Mouse (Mus musculus) liver (tissue): ENCODE data around the gene Nxn.
A peak's percentile ranks its signal among the peaks of the same experiment; 100 is the strongest.

Experiments used
- DNase-seq: peaks from one replicate; pipeline ENCODE4 v3.0.0-alpha.2; 2020; ENCODE audit warnings: mixed read lengths

Gene Nxn

DNA sequence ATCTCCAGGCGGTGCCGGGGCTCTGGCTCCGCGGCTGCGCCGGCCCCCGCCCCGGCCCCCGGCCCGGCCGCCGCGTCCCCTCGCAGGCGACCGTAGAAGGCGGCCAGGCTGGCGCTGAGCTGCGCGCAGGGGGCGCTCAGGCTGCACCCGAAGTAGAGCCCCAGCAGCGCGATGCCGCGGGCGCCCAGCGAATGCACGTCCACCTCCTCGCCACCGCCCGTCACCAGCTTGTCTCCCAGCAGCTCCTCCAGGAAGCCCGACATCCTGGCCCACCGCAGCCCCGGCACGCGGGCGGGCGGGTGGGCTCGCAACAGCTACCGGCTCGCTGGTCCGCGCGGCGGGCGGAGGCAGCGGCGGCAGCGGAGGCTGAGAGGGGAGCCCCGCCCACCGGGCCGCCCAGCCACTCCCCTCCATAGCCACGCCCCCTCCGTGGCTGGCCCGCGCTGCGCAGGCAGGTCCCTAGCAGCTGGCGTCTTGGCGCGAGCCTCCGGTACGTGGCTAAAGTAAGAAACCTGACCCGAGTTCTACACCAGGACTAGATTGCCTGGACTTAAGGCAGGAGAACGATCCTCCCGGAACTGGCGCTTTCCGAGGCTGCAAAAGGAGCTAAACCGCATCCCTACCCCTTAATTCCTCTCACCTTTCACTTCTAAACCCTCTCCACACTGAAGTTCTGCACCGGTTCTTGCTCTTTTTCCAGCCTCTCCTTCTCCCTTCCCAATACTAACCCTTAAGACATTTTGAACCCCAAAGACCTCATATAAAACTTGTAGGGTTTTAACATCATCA is at the start of gene Nxn:
Nxn (minus strand) TSS at position 343 of the 789 bp plus-strand sequence.
- DNase-seq: peak; percentile 93

DNA sequence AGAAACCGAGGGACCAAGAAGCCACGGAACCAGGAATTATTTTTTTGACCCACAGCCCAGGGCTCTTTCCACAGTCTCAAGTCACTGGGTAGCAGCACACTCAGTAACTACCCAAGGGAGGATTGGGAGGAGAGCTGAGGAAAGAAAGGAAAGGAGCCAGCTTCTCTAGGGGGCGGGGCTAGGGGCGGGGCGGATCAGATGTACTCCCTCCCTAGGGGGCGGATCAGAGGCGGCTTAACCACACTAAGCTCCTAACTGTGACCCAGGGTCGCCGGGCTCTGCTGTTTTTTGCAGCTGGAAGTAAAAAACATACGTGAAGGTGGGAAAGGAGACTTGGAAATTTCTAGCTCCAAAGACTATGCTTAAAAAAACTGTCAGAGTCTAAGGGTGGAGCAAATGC is 47.3 kb upstream of the Nxn start:
- DNase-seq: peak; percentile 68

DNA sequence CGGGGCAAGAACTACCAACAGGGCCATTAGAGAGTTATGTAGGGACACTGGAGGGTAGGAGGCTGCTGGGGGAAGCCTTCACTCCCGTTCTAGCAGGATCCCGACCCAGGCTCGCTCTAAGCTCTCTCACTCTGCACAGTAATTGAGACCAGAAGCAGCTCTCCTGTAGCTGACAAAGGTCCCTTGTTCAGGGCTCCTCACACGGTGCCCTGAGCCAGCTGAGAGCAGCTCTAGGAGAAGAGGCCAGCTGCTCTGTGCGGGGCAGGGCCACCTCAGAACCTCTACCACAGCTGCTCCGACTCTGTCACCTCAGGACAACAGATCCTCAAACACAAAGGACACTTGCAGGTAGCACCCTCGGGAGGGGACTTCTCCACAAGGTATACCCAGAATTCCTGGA is 46.5 kb upstream of the Nxn start:
- no peak for DNase-seq

DNA sequence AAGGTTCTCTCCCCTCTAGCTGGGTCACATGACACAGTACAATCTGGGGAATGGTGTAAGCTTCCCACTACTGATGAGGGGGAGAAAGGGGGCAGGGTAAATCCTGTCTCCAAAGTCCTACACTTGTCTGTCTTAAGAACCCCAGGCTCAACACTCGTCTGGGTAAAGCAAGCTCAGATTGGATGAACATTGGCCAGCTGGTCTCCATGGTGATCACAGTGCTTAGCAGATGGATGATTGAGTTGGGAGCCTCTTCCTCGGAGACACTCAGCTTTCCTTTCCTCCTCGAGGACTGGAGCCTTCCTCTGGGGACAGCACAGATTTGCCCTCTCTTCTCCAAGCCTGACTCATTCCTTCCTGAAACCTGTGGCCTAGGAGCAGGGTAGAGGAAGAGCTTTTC is 40.7 kb upstream of the Nxn start:
- DNase-seq: no peak

GRCm38 (mm10) chr11:76436864-76437437 is 38.0 kb upstream of the Nxn start:
- peak; percentile 50 for DNase-seq

- no peak for DNase-seq
Observed at GRCm38 (mm10) chr11:76436009-76436408, 37.1 kb upstream of the Nxn start.

- DNase-seq: no peak
Observed at GRCm38 (mm10) chr11:76429966-76430631, 31.2 kb upstream of the Nxn start.

DNA sequence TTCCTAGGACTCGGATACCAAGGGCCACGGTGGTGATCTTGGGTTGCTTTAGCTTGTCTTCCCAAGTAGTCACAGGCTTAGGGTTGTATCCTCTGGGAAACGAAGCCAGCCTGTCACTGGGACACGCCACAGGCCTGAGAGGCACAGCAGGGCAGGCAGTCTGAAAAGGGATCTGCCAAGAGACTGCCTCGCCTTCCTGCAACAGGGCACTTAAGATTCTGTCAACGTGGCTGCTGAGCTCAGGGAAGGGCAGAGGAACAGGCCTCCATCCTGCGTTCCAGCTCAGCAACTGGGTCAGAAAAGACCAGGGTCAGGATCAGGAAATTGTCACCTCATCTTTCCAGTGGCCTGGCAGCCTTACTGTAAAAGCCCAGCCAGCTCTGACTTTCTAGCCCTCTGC is 30.6 kb upstream of the Nxn start:
- DNase-seq: no peak

GRCm38 (mm10) chr11:76429046-76429445 is 30.1 kb upstream of the Nxn start:
- no peak for DNase-seq

GRCm38 (mm10) chr11:76427781-76428180 is 28.8 kb upstream of the Nxn start:
- DNase-seq: no peak

DNA sequence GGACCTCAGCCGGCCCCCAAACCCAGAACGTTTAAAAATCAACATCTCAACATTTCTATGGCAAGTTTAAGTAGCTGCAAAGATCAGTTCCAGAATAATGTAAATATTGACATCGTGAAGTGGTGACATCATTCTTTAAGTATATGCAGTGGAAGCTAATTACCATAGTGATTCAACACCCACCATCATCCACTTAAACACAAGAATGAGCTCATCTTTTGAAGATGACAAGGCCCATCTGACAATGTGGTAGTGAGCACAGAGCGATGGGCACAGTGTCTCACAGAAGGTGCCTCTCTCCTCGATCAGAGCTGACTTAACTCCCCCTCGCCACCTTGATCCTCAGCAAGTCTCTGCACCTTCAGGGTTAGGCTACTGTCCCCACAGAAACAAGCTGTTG is 26.8 kb upstream of the Nxn start:
- DNase-seq: no peak

DNA sequence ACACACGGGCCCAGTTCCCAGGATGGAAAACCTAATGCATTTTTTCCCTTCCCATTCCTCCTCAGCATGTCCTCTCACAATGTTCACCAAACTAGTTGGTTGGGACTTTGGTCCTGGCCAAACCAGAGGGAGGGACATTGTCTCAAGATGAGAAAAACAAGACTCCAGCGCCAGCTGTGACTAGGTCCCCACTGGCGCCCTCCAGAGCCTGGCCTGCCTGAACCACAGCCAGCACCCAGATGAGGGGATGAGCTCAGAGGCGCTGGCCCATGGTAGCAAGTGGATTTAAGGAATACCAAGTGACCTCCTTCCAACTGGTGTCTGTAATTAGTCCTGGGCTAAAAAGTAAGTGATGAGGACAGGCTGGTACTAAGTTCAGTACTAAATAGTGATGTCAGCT is 22.0 kb upstream of the Nxn start:
- DNase-seq: no peak

GRCm38 (mm10) chr11:76419179-76419578 is 20.2 kb upstream of the Nxn start:
- no peak for DNase-seq

DNA sequence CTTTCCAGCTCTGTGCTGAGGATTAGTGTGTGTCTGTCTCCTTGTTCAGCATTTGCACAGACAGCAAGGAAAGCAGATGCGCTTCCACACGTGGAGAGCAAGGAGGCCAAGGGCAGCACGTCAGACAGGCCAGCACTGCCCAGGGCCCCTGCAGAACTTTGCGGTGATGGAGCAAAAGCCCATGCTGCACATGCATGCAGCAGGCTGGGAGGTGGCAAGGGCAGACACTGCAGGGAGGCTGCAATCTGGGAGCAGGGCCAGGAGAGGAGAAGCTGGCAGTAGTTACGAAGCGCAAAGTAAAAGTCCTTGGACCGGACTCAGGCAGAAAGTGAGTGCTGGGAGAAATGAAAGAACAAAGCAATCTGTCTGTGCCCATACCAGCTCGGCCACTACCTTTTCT is 19.5 kb upstream of the Nxn start:
- no peak for DNase-seq

GRCm38 (mm10) chr11:76415985-76416384 is 17.0 kb upstream of the Nxn start:
- no peak for DNase-seq

DNA sequence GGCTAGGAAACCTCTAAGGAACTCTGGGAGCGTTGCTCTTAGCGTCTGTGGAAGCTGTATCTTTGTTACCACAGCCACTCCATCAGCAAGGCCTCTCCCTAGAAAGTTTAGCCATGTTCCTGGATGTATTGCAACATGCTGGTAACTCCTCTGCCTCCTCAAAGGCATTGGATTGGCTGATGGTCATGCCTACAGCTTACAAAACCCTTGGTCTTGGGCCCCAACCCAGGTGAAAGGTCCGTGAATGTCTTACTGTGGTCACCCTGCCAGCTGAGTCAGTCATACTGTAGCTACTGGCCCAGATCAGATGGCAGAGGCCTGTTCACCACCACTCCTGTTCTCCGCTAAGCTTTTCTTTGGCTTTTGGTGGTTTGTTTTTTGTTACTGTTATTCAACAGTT is 16.1 kb upstream of the Nxn start:
- no peak for DNase-seq

- no peak for DNase-seq
Observed at GRCm38 (mm10) chr11:76413202-76413601, 14.3 kb upstream of the Nxn start.

- DNase-seq: peak; percentile 66
Observed at GRCm38 (mm10) chr11:76410826-76411225, 11.9 kb upstream of the Nxn start.

- peak; percentile 94 for DNase-seq
Observed at GRCm38 (mm10) chr11:76406702-76407583, 8.0 kb upstream of the Nxn start, which contains the start of gene Timm22. Gene Timm22 (plus strand): TSS chr11:76406952.

GRCm38 (mm10) chr11:76405626-76406264 is 6.8 kb upstream of the Nxn start:
- DNase-seq: no peak

- DNase-seq: no peak
Observed at GRCm38 (mm10) chr11:76405113-76405512, 6.2 kb upstream of the Nxn start.

DNA sequence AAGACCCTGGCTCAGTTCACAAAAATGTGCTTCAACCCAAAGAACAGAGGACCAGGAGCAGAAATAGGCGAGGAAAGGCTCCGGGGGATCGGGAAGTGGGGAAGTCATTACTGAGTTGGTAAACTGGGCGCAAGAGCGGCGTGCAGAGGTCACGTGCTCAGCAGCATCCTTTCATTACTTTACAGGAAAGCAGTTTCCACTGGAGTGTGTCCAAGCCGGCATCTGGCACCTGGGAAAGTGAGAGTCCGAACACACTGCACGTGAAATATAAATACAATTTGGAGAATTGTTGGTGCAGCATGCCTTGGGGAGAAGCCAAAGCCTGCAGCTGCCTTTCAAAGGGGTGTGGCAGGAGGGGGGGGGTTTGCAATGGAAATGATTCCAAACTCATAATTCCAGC is 2.5 kb upstream of the Nxn start:
- no peak for DNase-seq
